Mouse (Mus musculus) CH12.LX (cell line): ENCODE measurements at regions not wholly inside any gene's neighbourhood (a gene's known extent, or its start where the extent isn't known, plus 50 kb on each side); places are given as distances from the start of the nearest gene placed in this dataset.
A peak's percentile ranks its signal among the peaks of the same experiment; 100 is the strongest.

Experiments
- DNase-seq: peaks from one replicate; pipeline ENCODE4 v3.0.0-alpha.2; 2013; ENCODE audit errors: extremely low read depth
- H3K27ac ChIP-seq: 2 replicates; pipeline ENCODE4 v1.5.1; 2012; ENCODE audit warnings: low read depth, mild to moderate bottlenecking, control low read depth, moderate library complexity; ENCODE audit not compliant: insufficient read depth
- H3K27me3 ChIP-seq: replicated peaks from 2 replicates; pipeline ENCODE3; 2012; ENCODE audit warnings: inconsistent platforms
- H3K36me3 ChIP-seq, 2 experiments: replicated peaks in 1 of 2; 2 replicates each; pipeline versions ENCODE3 to v1.6.1; 2012; ENCODE audit warnings: inconsistent platforms in 1 of 2, low read length in 1 of 2, mild to moderate bottlenecking in 1 of 2, mixed read lengths in 1 of 2, moderate library complexity in 1 of 2; ENCODE audit not compliant: control insufficient read depth in 1 of 2, insufficient read depth in 1 of 2
- H3K4me1 ChIP-seq, 2 experiments: 2 replicates each; pipeline ENCODE4 v1.6.1; 2012; ENCODE audit warnings: inconsistent platforms in 1 of 2, moderate library complexity in 1 of 2; ENCODE audit not compliant: insufficient read depth in 2 of 2, control insufficient read depth in 1 of 2
- H3K4me2 ChIP-seq: 2 replicates; pipeline ENCODE4 v1.6.1; 2012; ENCODE audit warnings: low read depth, mild to moderate bottlenecking, control low read depth; ENCODE audit not compliant: poor library complexity, insufficient read depth, severe bottlenecking
- H3K4me3 ChIP-seq, 3 experiments: fragments of 150-350 bp in 1 of 3; sonication (generic) in 1 of 3; replicated peaks in 1 of 3; 2 replicates each; pipeline versions ENCODE3 to v1.5.1; 2011 to 2012; ENCODE audit warnings: low read depth in 2 of 3, low read length in 2 of 3, mild to moderate bottlenecking in 2 of 3, moderate library complexity in 2 of 3, control low read depth in 1 of 3, improper control_type of control experiment in 1 of 3, inconsistent platforms in 1 of 3, mixed read lengths in 1 of 3; ENCODE audit not compliant: poor library complexity in 1 of 3
- H3K79me2 ChIP-seq: replicated peaks from 2 replicates; pipeline ENCODE4 v1.6.1; 2012; ENCODE audit warnings: mild to moderate bottlenecking, moderate library complexity; ENCODE audit not compliant: control insufficient read depth, poor library complexity, insufficient read depth, severe bottlenecking; ENCODE audit errors: extremely low read depth
- H3K9ac ChIP-seq: 2 replicates; pipeline ENCODE4 v1.6.1; 2012; ENCODE audit warnings: low read depth, mild to moderate bottlenecking, control low read depth, moderate library complexity; ENCODE audit not compliant: insufficient read depth
- H3K9me3 ChIP-seq: replicated peaks from 2 replicates; pipeline ENCODE3; 2012; ENCODE audit warnings: low read length, inconsistent platforms, mixed read lengths
- BHLHE40 ChIP-seq: IDR thresholded peaks from 2 replicates; pipeline ENCODE4 v1.6.1; 2011; ENCODE audit warnings: mild to moderate bottlenecking, low read depth, low read length, improper control_type of control experiment
- CHD1 ChIP-seq: IDR thresholded peaks from 2 replicates; pipeline ENCODE4 v1.6.1; 2012; ENCODE audit warnings: low read depth, low read length, improper control_type of control experiment, inconsistent platforms
- CHD2 ChIP-seq: IDR thresholded peaks from 2 replicates; pipeline ENCODE4 v1.6.1; 2011; ENCODE audit warnings: low read length, improper control_type of control experiment
- E2F4 ChIP-seq: IDR thresholded peaks from 2 replicates; pipeline ENCODE4 v1.6.1; 2011; ENCODE audit warnings: low read depth, low read length, improper control_type of control experiment; ENCODE audit not compliant: insufficient replicate concordance
- MAX ChIP-seq: IDR thresholded peaks from 2 replicates; pipeline ENCODE4 v1.6.1; 2011; ENCODE audit warnings: low read length, improper control_type of control experiment
- NRF1 ChIP-seq: IDR thresholded peaks from 2 replicates; pipeline ENCODE4 v1.6.1; 2014; ENCODE audit warnings: low read depth, mild to moderate bottlenecking, inconsistent platforms, low read length, improper control_type of control experiment, moderate library complexity
- POLR2A ChIP-seq: IDR thresholded peaks from 2 replicates; pipeline ENCODE4 v1.6.1; 2011; ENCODE audit warnings: low read depth, mild to moderate bottlenecking, improper control_type of control experiment, low read length
- RAD21 ChIP-seq: IDR thresholded peaks from 2 replicates; pipeline ENCODE4 v1.6.1; 2011; ENCODE audit warnings: low read depth, mild to moderate bottlenecking, low read length, improper control_type of control experiment, moderate library complexity
- SIN3A ChIP-seq: IDR thresholded peaks from 2 replicates; pipeline ENCODE4 v1.6.1; 2012; ENCODE audit warnings: low read length, improper control_type of control experiment, inconsistent platforms
- TCF12 ChIP-seq: IDR thresholded peaks from 2 replicates; pipeline ENCODE4 v1.6.1; 2014; ENCODE audit warnings: low read depth, mild to moderate bottlenecking, inconsistent platforms, low read length, improper control_type of control experiment
- dilution Hi-C: fragments of 300-500 bp; cut with MboI; formaldehyde crosslinking; loops from 2 replicates; pipeline ENCODE4 v1.14.3; 2020; ENCODE audit warnings: low sequenced_read_pairs; ENCODE audit not compliant: extremely low pct_unique_long_range_greater_than_20kb, extremely low pct_ligation_motif_present
- in situ Hi-C: fragments of 300-500 bp; cut with MboI; formaldehyde crosslinking; loops from 3 replicates; pipeline ENCODE4 v1.14.3; 2019; ENCODE audit warnings: low sequenced_read_pairs, low pct_ligation_motif_present, low pct_unique_long_range_greater_than_20kb, mixed read lengths

DNA sequence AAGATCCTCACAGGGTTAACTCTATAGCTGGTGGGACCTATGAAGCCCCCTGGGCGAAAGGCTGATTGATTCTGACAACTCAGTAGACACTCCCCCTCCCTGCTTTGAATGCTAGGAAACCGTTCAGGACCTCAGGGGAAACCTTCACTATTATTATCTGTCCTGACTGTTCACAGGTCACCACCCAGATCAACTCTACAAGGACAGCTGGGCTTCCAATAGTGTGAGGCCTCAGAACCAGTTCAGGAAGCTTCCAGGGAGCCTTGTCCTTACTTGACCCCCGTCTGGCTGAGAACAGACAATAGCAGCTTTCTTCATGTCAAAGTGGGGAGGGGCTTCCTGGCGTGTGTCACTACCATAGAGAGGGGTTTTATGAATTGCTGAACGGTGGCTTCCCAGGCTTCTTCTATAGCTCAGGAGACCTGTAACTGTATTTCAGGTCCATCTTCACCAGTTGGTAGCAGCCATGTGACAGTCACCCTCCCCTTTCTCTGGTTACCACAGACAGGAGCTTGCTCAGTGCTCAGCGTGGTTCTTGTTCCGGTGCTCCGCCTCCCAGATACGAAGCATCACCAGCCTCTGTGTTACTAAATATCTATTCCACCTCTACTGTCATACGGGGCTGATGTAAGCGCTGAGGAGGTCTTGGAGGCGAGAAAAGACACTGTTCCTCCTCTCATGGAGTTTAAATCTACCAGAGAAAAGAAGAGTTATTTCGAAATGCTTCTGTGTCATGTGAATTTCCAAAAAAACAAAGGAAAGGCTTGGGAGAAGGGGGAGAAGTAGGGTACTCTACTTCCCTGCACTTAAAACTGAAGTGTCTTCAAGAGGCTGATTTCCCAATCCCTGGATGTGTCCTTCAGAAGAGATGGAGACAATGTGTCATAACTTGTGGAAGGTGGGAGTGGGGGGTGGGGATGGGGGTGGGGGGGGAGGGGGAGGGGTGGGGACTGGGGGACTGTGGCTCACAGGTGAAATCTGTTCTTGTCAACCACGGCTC is 96.9 kb downstream of the Vcpkmt start (continued):
- peak; percentile 75 for TF ChIP-seq SIN3A
- TF ChIP-seq POLR2A = peak; percentile 66

DNA sequence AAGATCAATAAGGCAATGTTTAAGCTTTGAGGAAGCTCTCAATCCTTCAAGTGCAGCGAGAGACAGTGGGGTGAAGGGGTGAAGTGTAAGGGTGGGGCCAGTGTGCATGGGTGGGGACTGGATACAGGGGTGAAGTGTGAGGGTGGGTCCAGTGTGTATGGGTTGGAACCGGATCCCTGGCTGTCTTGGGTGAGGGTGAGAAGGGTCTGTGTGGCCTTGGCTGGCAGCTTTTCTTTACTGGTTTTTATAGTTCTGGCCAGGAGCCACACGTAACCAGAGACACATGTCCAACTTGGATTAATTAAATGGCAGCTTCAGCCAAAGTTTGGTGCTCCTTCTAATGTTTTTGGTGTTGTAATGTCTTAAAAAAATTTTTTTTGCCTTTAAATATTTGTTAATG is 101.4 kb downstream of the Vcpkmt start:
- H3K79me2 ChIP-seq = no peaks in the 10 kb centered on the region
- no peaks in the 10 kb centered on the region for H3K27me3 ChIP-seq
- H3K36me3 ChIP-seq = no peaks in the 10 kb centered on the region
- H3K9me3 ChIP-seq = peaks cover 9% of the 10 kb centered on the region
- peaks cover 6 to 38% of the 10 kb centered on the region in 2 experiments for H3K4me1 ChIP-seq
- no peak overlapping the region for H3K4me3 ChIP-seq
- TF ChIP-seq MAX (no peak), CHD1 (no peak), RAD21 (no peak), E2F4 (no peak)
- H3K4me2 ChIP-seq = no peak overlapping the region
- no peak overlapping the region for H3K27ac ChIP-seq
- H3K9ac ChIP-seq = no peak overlapping the region
- DNase-seq = no peak
- dilution Hi-C loops (no loop called here), in situ Hi-C loops (no loop called here)

DNA sequence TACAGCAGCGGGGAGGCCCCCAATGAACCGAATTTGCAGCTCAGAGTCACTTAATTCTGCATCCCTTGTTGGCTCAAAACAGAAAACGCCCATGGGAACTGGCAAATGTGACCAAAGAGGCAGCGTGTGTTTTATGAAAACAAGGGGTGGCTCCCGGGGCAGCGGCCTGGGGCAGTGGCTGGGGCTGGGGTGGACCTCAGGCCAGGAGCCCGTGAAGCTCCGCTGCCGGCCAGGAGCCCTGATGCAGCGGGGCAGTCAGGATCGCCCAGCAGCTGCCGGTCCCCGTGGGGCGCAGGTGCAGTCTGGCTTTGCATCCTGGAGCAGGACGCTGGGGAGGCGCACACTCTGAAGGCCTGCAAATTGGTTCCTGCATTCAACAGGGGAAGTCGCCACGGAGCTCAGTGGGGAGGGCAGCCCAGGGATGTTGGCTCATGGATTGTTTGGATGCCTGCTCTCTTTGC is 104.4 kb upstream of the Gm9887 start:
- Histone ChIP-seq H3K27me3 (no peaks in the 10 kb centered on the region), H3K4me3 (peak overlapping the region in 1 of 3 experiments; percentile 13), H3K36me3 (peaks cover 0 to 12% of the 10 kb centered on the region in 2 experiments), H3K27ac (peak overlapping the region; percentile 3; the same call in 1 of the 2 replicates), H3K9ac (no peak overlapping the region; the same call in 1 of the 2 replicates), H3K9me3 (peaks cover under 1% of the 10 kb centered on the region), H3K4me2 (peak overlapping the region; percentile 41), H3K4me1 (peaks cover 17 to 50% of the 10 kb centered on the region in 2 experiments), H3K79me2 (peaks cover 3% of the 10 kb centered on the region; the same call in 1 of the 2 replicates)
- in situ Hi-C loops (no loop called here), dilution Hi-C loops (no loop called here)
- TF ChIP-seq NRF1 = peak; percentile 60
- no peak for TF ChIP-seq CHD2
- peak; percentile 18; the same call in 1 of the 2 replicates for TF ChIP-seq BHLHE40
- TF ChIP-seq TCF12 = peak; percentile 64; the same call in 1 of the 2 replicates
- DNase-seq = peak; percentile 73
